Comparison of ENCODE assay signal across 22 mouse cellular contexts in the genomic region with DNA sequence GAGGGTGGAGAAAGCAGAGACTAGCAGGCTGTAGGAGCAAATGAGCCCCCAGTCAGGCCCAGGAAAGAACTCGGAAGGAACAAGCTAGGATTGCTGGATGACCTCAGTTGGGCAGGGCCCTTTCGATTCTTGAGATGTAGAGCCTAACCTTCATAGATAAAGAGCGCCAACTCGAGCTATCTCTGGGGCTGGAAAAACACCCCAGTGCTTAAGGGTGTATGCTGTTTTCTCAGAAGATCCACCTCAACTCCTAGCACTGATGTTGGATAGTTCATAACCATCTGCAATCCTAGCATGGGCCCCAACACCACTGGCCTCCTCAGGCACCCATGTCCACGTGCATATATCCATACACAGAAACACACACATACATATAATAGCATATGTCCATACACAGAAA. TPM values are rescaled to one million over a fixed set of nuclear protein-coding genes. Genes with fewer than 3 reads are reported as not detected.
DNase-seq lines count a peak whose midpoint lies in the region; ATAC-seq and TF ChIP-seq lines count a peak whose summit lies in the region.
"Had no signal": no experiment of that assay in that cellular context is flagged by ENCODE, and none has a peak within 500 bp of the region (broad histone marks: within the 10 kb centered on the region; RNA-seq: fewer than 3 reads in every experiment).

No protein-coding gene starts in this region.

- H3K27me3 ChIP-seq in heart, embryonic 12.5 days (replicated peaks), result no peaks in the 10 kb centered on the region
- no peaks in the 10 kb centered on the region for H3K27me3 ChIP-seq in thymus, adult 2 months (ENCODE audit: control insufficient read depth, insufficient read depth, low read length)
- H3K27me3 ChIP-seq: limb, embryonic 12.5 days; megakaryocyte, embryonic 14.5 days; neural tube, embryonic 12.5 days had no signal

- DNase-seq in heart, adult 11 months, result peak; percentile 91
- no peak for DNase-seq in thymus, adult 2 months
- DNase-seq in thymus, postnatal 36 days, result no peak
- DNase-seq in liver, result peak; percentile 80
- no peak for DNase-seq in B cell, adult 2 months
- no peak for DNase-seq in kidney, adult 8-10 months
- DNase-seq: adrenal gland, adult 8-10 months; cerebellum, adult 9-10 months; embryo, embryonic 11 days; gastrocnemius, postnatal 14 days; heart, postnatal 14 days; kidney, adult 18-20 months; right cerebral cortex, postnatal 4 days had no signal

- no peak overlapping the region for H3K4me2 ChIP-seq in heart, embryonic 12.5 days
- H3K4me2 ChIP-seq: limb, embryonic 12.5 days; neural tube, embryonic 12.5 days had no signal

- H3K36me3 ChIP-seq in heart, embryonic 12.5 days, result no peaks in the 10 kb centered on the region
- H3K36me3 ChIP-seq in thymus, adult 2 months (ENCODE audit: control insufficient read depth, insufficient read depth, low read length), result no peaks in the 10 kb centered on the region
- H3K36me3 ChIP-seq: limb, embryonic 12.5 days; neural tube, embryonic 12.5 days had no signal

- H3K9me3 ChIP-seq in heart, embryonic 12.5 days (replicated peaks), result no peaks in the 10 kb centered on the region
- H3K9me3 ChIP-seq: limb, embryonic 12.5 days; megakaryocyte, embryonic 14.5 days; neural tube, embryonic 12.5 days had no signal

- TF ChIP-seq POLR2A in thymus, adult 2 months (IDR thresholded peaks at IDR 0.05; ENCODE audit: control insufficient read depth, extremely low read depth, insufficient read depth, low read length, poor library complexity), result no peak

- H3K4me3 ChIP-seq in heart, embryonic 12.5 days, result no peak overlapping the region
- H3K4me3 ChIP-seq in thymus, adult 2 months (ENCODE audit: control insufficient read depth, insufficient read depth, low read length), result no peak overlapping the region
- H3K4me3 ChIP-seq: limb, embryonic 12.5 days; megakaryocyte, embryonic 14.5 days; neural tube, embryonic 12.5 days had no signal

- no peak for TF ChIP-seq CTCF in thymus, adult 2 months (IDR thresholded peaks at IDR 0.05; ENCODE audit: borderline replicate concordance, control insufficient read depth, extremely low read depth, insufficient read depth, low read length, poor library complexity)

- WGBS in heart, embryonic 12.5 days, result 62% methylated on average over 5 of the region's 5 CpGs
- WGBS in thymus, adult 2 months, result 73% methylated on average over 5 of the region's 5 CpGs

- H3K27ac ChIP-seq in heart, embryonic 12.5 days (ENCODE audit: poor library complexity, severe bottlenecking), result no peak overlapping the region
- peak overlapping the region; percentile 86 for H3K27ac ChIP-seq in thymus, adult 2 months (ENCODE audit: control insufficient read depth, insufficient read depth, low read length)
- H3K27ac ChIP-seq: hindbrain, postnatal 0 days; neural tube, embryonic 12.5 days had no signal

- no peak overlapping the region for H3K9ac ChIP-seq in heart, embryonic 12.5 days
- H3K9ac ChIP-seq: limb, embryonic 12.5 days; neural tube, embryonic 12.5 days had no signal

- peaks cover 38% of the 10 kb centered on the region for H3K4me1 ChIP-seq in heart, embryonic 12.5 days (replicated peaks)
- H3K4me1 ChIP-seq in thymus, adult 2 months (replicated peaks; ENCODE audit: control insufficient read depth, insufficient read depth, low read length), result peaks cover 41% of the 10 kb centered on the region

- no peak for ATAC-seq in heart, embryonic 12.5 days (ENCODE audit: insufficient number of reproducible peaks, low FRiP score)
- ATAC-seq in megakaryocyte progenitor cell, adult 5-6 weeks (replicated peaks; ENCODE audit: poor library complexity), result 0 out of 2 replicates have a peak, but pooled peaks have one; percentile 2
- ATAC-seq: hindbrain, postnatal 0 days had no signal

RNA-seq across cellular contexts. Expression of gene Gm11084, which starts 15.5 kb away (rescaled TPM):
- polyA plus RNA-seq in heart, embryonic 12.5 days (2016; fragmentation: Nextera tagmentation; extraction: Ambion mirVana), result not detected in 2 replicates
- not detected in 2 replicates for polyA plus RNA-seq in thymus, adult 2 months (2012; rRNA removed)
- not detected in 2 replicates for total RNA-seq in megakaryocyte progenitor cell, adult 5-6 weeks (2015)
- not detected in 2 replicates for total RNA-seq in megakaryocyte progenitor cell, adult 5-6 weeks (2017)
- total RNA-seq: adrenal gland, adult 8-10 months; gastrocnemius, postnatal 14 days; heart, postnatal 14 days; hindbrain, postnatal 0 days; midbrain, postnatal 0 days had no signal
- polyA plus RNA-seq: hindbrain, postnatal 0 days; large intestine, adult 2 months; limb, embryonic 12.5 days; lung, embryonic 16.5 days; midbrain, postnatal 0 days; neural tube, embryonic 12.5 days had no signal

RNA-seq across cellular contexts. Expression of gene Sp3, which starts 21.7 kb away (rescaled TPM):
- 43.8 and 44.6 TPM in 2 replicates for polyA plus RNA-seq in heart, embryonic 12.5 days (2016; fragmentation: Nextera tagmentation; extraction: Ambion mirVana)
- 39.4 and 45.6 TPM in 2 replicates for polyA plus RNA-seq in thymus, adult 2 months (2012; rRNA removed)
- total RNA-seq in megakaryocyte progenitor cell, adult 5-6 weeks (2015), result 108 and 111 TPM in 2 replicates
- 109 and 114 TPM in 2 replicates for total RNA-seq in megakaryocyte progenitor cell, adult 5-6 weeks (2017)

Comparison
In these comparisons a context has a peak if more than half of its experiments do, and no peak if none do; other contexts are left out.
1. DNase-seq: peak in heart, adult 11 months (single experiment) and liver (single experiment); none in thymus, adult 2 months (single experiment), thymus, postnatal 36 days (0 of 2), B cell, adult 2 months (0 of 2) and kidney, adult 8-10 months (0 of 2).